Mouse (Mus musculus): Measurements from ENCODE around the gene 4932415D10Rik.

The 4932415D10Rik gene

DNA sequence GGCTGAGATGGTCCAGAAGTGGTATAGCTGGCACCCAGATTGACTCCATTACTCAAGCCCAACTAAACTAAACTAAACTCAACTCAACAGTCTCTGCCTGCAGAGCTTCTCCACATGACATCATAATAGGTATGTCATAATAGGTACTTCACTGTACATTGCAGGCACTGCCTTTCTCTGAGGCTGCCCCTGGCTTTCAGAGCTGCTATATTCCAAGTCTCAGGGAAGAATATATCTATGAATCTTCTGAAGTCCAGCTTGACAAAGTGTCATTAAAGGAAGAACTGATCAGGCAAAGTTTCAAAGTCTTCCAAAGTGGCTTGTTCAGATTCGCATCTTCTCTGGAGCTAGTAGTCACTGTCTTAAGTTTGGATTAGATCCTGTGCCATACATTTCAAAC is at the start of gene 4932415D10Rik:
4932415D10Rik (minus strand) TSS at position 101 of the 400 bp plus-strand sequence.
- no peak for DNase-seq (ENCODE audit: low spot score in 2 of 2)

DNA sequence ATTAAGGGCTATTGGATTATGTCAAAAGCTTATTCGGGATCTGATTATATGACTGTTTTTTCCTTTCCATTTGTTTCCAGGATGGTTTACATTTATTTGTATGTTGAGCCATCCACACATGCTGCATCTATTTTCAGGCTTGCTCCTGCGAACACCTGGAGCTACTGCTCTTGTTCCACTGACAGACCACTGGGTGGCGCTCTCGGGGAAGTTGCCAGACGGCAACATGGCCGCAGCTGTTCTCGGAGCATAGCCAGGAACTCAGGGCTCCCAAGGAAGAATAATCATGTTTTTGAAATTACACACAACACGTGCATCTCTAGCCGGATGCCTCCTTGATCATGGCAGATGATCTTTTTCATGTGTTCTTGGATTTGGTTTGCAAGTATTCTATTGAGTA is 45.5 kb upstream of the 4932415D10Rik start:
- no peak for DNase-seq (ENCODE audit: low spot score in 2 of 2)

- DNase-seq (ENCODE audit: low spot score in 2 of 2) = no peak
These were observed 39.0 kb upstream of the 4932415D10Rik start for GRCm38 (mm10) chr10:82355401-82355800.

- DNase-seq (ENCODE audit: low spot score in 2 of 2) = peak; percentile 39 to 61
These were observed 38.0 kb upstream of the 4932415D10Rik start, which contains the start of gene Gm4924 for GRCm38 (mm10) chr10:82354083-82355010. Gene Gm4924 (plus strand): TSS chr10:82354255.

DNA sequence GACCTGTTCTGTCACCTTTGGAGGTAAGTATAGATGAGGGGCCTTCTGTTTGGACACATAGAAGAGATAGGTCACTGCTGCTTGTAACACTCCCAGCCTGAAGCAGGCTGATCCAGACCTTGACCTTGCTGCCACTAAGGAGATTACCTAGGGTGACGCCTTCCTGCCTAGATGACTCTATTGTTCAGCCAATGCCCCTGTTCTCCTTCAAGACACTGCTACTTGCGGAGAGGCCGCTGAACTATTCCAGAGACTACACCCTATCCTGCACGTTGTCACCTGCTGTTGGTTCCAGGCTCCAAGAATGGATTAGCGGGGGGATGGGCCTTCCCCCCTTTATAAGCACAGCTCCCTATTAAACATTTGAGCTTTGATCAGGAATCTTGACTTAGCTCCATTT is 13.4 kb upstream of the 4932415D10Rik start:
- no peak for DNase-seq (ENCODE audit: low spot score in 2 of 2)

GRCm38 (mm10) chr10:82320134-82320533 is 3.8 kb upstream of the 4932415D10Rik start:
- DNase-seq (ENCODE audit: low spot score in 2 of 2) = no peak

DNA sequence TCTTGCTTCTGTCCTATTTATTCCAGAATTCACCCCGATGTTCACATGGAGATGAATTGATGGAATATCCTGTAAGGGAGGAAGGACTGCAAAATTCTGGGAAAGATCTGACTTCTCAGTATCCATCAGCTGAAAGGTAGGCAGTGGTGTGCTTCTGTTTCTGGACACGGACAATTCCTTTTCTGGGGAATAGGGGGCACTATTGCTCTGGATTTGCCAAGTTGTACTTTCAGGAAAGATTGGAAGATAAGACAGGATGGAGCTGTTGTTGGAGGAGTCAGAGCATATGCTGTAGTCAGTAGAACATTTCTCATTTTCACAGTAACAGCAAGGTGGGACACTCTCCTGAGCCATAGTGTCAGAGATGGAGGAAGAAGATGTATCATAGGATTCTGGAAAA is 19.9 kb downstream of the 4932415D10Rik start:
- DNase-seq (ENCODE audit: low spot score in 2 of 2) = no peak

DNA sequence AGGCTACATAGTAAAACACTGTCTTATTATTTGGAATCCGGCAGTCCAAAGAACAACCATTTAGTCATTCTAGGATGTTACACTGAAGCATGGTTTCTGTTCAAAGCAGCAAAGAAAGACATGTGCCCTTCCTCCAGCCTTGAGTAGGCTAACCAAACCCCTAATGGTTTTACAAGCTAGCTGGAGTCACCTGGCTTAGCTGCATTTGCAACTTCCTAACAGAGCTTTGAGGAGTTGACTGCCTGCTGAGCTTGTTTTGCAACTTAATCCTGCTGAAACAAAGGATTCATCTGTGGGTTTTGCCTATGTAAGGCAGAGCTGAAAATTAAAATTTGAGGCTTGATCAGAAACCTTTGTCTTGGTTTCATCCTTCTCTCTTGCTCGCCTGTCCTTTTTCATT is 59.1 kb downstream of the 4932415D10Rik start:
- no peak for DNase-seq (ENCODE audit: low spot score in 2 of 2)

DNA sequence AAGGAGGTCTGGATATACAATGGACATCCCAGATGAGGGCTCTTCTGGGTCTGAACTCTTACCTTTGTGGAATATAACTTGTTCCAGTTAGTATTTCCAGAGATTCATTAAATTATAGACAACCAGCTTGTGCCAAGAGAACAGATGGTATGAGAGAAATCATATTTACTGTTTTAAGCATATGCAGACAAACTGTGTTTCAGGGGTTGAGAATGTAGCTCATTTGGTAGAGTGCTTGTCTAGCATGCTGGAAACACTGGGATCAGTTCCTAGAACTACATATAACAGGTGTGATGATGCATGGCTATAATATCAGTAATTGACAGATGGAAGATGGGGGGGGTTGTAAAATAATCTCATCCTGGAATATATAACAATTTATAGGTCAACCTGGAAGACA is 71.4 kb downstream of the 4932415D10Rik start:
- DNase-seq (ENCODE audit: low spot score in 2 of 2) = no peak

GRCm38 (mm10) chr10:82241401-82241788 is 75.0 kb downstream of the 4932415D10Rik start:
- DNase-seq (ENCODE audit: low spot score in 2 of 2) = no peak

DNA sequence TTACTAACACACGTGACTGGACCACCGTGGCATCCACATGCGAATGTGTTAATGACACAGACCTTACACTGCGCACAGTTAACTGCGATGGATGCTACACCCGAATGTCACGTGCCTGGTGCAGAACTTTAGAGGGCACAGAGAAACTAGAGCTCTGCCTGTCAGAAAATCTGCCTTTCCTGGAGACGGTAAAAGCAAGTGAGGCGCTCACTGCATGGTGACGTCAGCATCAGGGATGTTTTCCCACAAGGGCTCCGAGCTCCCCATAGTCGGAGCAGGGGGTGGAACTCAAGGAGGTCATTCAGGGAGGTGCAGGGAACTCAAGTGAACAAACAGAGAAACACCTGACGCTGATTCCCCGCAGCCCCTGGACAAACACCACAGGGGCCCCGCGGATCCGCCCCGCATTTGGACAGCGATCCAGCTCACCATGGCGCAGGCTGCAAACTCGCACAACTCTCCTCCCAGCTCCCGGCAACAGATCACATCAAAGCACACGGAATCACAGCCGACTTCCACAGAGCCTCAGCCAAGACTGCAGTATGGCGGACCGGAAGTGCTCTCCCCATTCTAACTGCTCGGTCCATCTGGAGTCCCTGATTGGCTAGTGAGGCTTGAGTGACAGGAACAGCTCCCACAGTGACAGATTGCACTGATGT is 75.5 kb downstream of the 4932415D10Rik start, which contains the start of gene Zfp938:
Zfp938 (minus strand) TSS at position 539 of the 659 bp plus-strand sequence.
- DNase-seq (ENCODE audit: low spot score in 2 of 2) = peak in 1 of 2 experiments; percentile 33

Measured in spleen, postnatal 14 days (tissue).